Mouse (Mus musculus): ENCODE data around the gene Hnrnpl. TPM values are rescaled to one million over a fixed set of nuclear protein-coding genes. Genes with fewer than 3 reads are reported as not detected.

Gene Hnrnpl
- polyA plus RNA-seq, 1 experiment from 2014 or later = 331 TPM

- WGBS = 91% methylated on average over 3 of the region's 3 CpGs
- H3K4me3 ChIP-seq (ENCODE audit: low read depth, low read length) = no peak overlapping the region
Observed at GRCm38 (mm10) chr7:28794496-28794895, 13.8 kb upstream of the Hnrnpl start.

GRCm38 (mm10) chr7:28795832-28796231, 12.5 kb upstream of the Hnrnpl start:
- Histone ChIP-seq H3K36me3 (ENCODE audit: control insufficient read depth, insufficient read depth, low read length) (no peaks in the 10 kb centered on the region), H3K27ac (ENCODE audit: low read depth, low read length) (no peak overlapping the region), H3K4me3 (ENCODE audit: low read depth, low read length) (no peak overlapping the region), H3K27me3 (ENCODE audit: control insufficient read depth, insufficient read depth, low read length) (no peaks in the 10 kb centered on the region), H3K4me2 (peak overlapping the region; percentile 9; the same call in 1 of the 2 replicates), H3K9ac (ENCODE audit: low read length) (no peak overlapping the region), H3K4me1 (ENCODE audit: control insufficient read depth, insufficient read depth, low read length) (peaks cover 2% of the 10 kb centered on the region; the same call in 1 of the 2 replicates), H3K9me3 (ENCODE audit: control insufficient read depth, low read length) (no peaks in the 10 kb centered on the region)
- ATAC-seq (ENCODE audit: low FRiP score) (0 out of 2 replicates have a peak, but pooled peaks have one; percentile 16), DNase-seq (ENCODE audit: low spot score, missing footprints) (no peak)
- WGBS = 85% methylated on average over 15 of the region's 15 CpGs

More at GRCm38 (mm10) chr7:28794496-28794895, 13.8 kb upstream of the Hnrnpl start:
- Histone ChIP-seq H3K27me3 (ENCODE audit: control insufficient read depth, insufficient read depth, low read length) (no peaks in the 10 kb centered on the region), H3K4me2 (no peak overlapping the region), H3K4me1 (ENCODE audit: control insufficient read depth, insufficient read depth, low read length) (peaks cover 2% of the 10 kb centered on the region; the same call in 1 of the 2 replicates), H3K9me3 (ENCODE audit: control insufficient read depth, low read length) (no peaks in the 10 kb centered on the region), H3K27ac (ENCODE audit: low read depth, low read length) (no peak overlapping the region), H3K36me3 (ENCODE audit: control insufficient read depth, insufficient read depth, low read length) (no peaks in the 10 kb centered on the region), H3K9ac (ENCODE audit: low read length) (no peak overlapping the region)
- no peak for ATAC-seq (ENCODE audit: low FRiP score)
- DNase-seq (ENCODE audit: low spot score, missing footprints) = no peak

- Histone ChIP-seq H3K36me3 (ENCODE audit: control insufficient read depth, insufficient read depth, low read length) (no peaks in the 10 kb centered on the region), H3K27me3 (ENCODE audit: control insufficient read depth, insufficient read depth, low read length) (no peaks in the 10 kb centered on the region), H3K9me3 (ENCODE audit: control insufficient read depth, low read length) (no peaks in the 10 kb centered on the region), H3K9ac (ENCODE audit: low read length) (peak overlapping the region; percentile 44), H3K4me2 (peak overlapping the region; percentile 29), H3K27ac (ENCODE audit: low read depth, low read length) (no peak overlapping the region), H3K4me3 (ENCODE audit: low read depth, low read length) (peak overlapping the region; percentile 12; the same call in 1 of the 2 replicates), H3K4me1 (ENCODE audit: control insufficient read depth, insufficient read depth, low read length) (peaks cover 2% of the 10 kb centered on the region; the same call in 1 of the 2 replicates)
- WGBS = 11% methylated on average over 32 of the region's 32 CpGs
- ATAC-seq (ENCODE audit: low FRiP score) (peak; percentile 75), DNase-seq (ENCODE audit: low spot score, missing footprints) (peak; percentile 99)
Observed at GRCm38 (mm10) chr7:28796562-28796975, 11.8 kb upstream of the Hnrnpl start.

- no peak for ATAC-seq (ENCODE audit: low FRiP score)
- Histone ChIP-seq H3K36me3 (ENCODE audit: control insufficient read depth, insufficient read depth, low read length) (no peaks in the 10 kb centered on the region), H3K4me1 (ENCODE audit: control insufficient read depth, insufficient read depth, low read length) (peaks cover 18% of the 10 kb centered on the region), H3K4me2 (no peak overlapping the region), H3K9me3 (ENCODE audit: control insufficient read depth, low read length) (no peaks in the 10 kb centered on the region), H3K27ac (ENCODE audit: low read depth, low read length) (no peak overlapping the region), H3K27me3 (ENCODE audit: control insufficient read depth, insufficient read depth, low read length) (no peaks in the 10 kb centered on the region), H3K9ac (ENCODE audit: low read length) (no peak overlapping the region), H3K4me3 (ENCODE audit: low read depth, low read length) (no peak overlapping the region)
- DNase-seq (ENCODE audit: low spot score, missing footprints) = no peak
- 96% methylated on average over 9 of the region's 9 CpGs for WGBS
Observed at GRCm38 (mm10) chr7:28799994-28800393, 8.3 kb upstream of the Hnrnpl start.

- WGBS = 87% methylated on average over 3 of the region's 3 CpGs
- Histone ChIP-seq H3K36me3 (ENCODE audit: control insufficient read depth, insufficient read depth, low read length) (no peaks in the 10 kb centered on the region), H3K4me1 (ENCODE audit: control insufficient read depth, insufficient read depth, low read length) (peaks cover 18% of the 10 kb centered on the region), H3K9me3 (ENCODE audit: control insufficient read depth, low read length) (no peaks in the 10 kb centered on the region), H3K4me3 (ENCODE audit: low read depth, low read length) (no peak overlapping the region), H3K9ac (ENCODE audit: low read length) (no peak overlapping the region), H3K27me3 (ENCODE audit: control insufficient read depth, insufficient read depth, low read length) (no peaks in the 10 kb centered on the region), H3K27ac (ENCODE audit: low read depth, low read length) (no peak overlapping the region; the same call in 1 of the 2 replicates), H3K4me2 (no peak overlapping the region)
- no peak for ATAC-seq (ENCODE audit: low FRiP score)
- DNase-seq (ENCODE audit: low spot score, missing footprints) = no peak
Observed at GRCm38 (mm10) chr7:28801451-28801850, 6.9 kb upstream of the Hnrnpl start.

GRCm38 (mm10) chr7:28801901-28802670, 6.3 kb upstream of the Hnrnpl start:
- Histone ChIP-seq H3K27me3 (ENCODE audit: control insufficient read depth, insufficient read depth, low read length) (no peaks in the 10 kb centered on the region), H3K4me1 (ENCODE audit: control insufficient read depth, insufficient read depth, low read length) (peaks cover 16% of the 10 kb centered on the region), H3K4me3 (ENCODE audit: low read depth, low read length) (no peak overlapping the region), H3K27ac (ENCODE audit: low read depth, low read length) (peak overlapping the region; percentile 33; the same call in 1 of the 2 replicates), H3K4me2 (no peak overlapping the region), H3K36me3 (ENCODE audit: control insufficient read depth, insufficient read depth, low read length) (no peaks in the 10 kb centered on the region), H3K9ac (ENCODE audit: low read length) (no peak overlapping the region), H3K9me3 (ENCODE audit: control insufficient read depth, low read length) (no peaks in the 10 kb centered on the region)
- ATAC-seq (ENCODE audit: low FRiP score) = no peak
- no peak for DNase-seq (ENCODE audit: low spot score, missing footprints)
- WGBS = 32% methylated on average over 10 of the region's 10 CpGs

GRCm38 (mm10) chr7:28802846-28803588, 5.3 kb upstream of the Hnrnpl start:
- Histone ChIP-seq H3K4me1 (ENCODE audit: control insufficient read depth, insufficient read depth, low read length) (peaks cover 21% of the 10 kb centered on the region), H3K36me3 (ENCODE audit: control insufficient read depth, insufficient read depth, low read length) (no peaks in the 10 kb centered on the region), H3K27ac (ENCODE audit: low read depth, low read length) (peak overlapping the region; percentile 48; the same call in 1 of the 2 replicates), H3K9me3 (ENCODE audit: control insufficient read depth, low read length) (no peaks in the 10 kb centered on the region), H3K9ac (ENCODE audit: low read length) (peak overlapping the region; percentile 34), H3K4me3 (ENCODE audit: low read depth, low read length) (no peak overlapping the region), H3K4me2 (0 out of 2 replicates have a peak overlapping the region, but pooled peaks have one; percentile 7), H3K27me3 (ENCODE audit: control insufficient read depth, insufficient read depth, low read length) (no peaks in the 10 kb centered on the region)
- ATAC-seq (ENCODE audit: low FRiP score) = no peak
- DNase-seq (ENCODE audit: low spot score, missing footprints) = no peak
- 6% methylated on average over 10 of the region's 10 CpGs for WGBS

GRCm38 (mm10) chr7:28803756-28804155, 4.6 kb upstream of the Hnrnpl start:
- no peak overlapping the region for H3K4me3 ChIP-seq (ENCODE audit: low read depth, low read length)
- DNase-seq (ENCODE audit: low spot score, missing footprints) = no peak
- 79% methylated on average over 4 of the region's 4 CpGs for WGBS
- H3K27me3 ChIP-seq (ENCODE audit: control insufficient read depth, insufficient read depth, low read length) = no peaks in the 10 kb centered on the region
- no peaks in the 10 kb centered on the region for H3K36me3 ChIP-seq (ENCODE audit: control insufficient read depth, insufficient read depth, low read length)
- no peak overlapping the region for H3K4me2 ChIP-seq
- no peaks in the 10 kb centered on the region for H3K9me3 ChIP-seq (ENCODE audit: control insufficient read depth, low read length)
- ATAC-seq (ENCODE audit: low FRiP score) = no peak
- H3K27ac ChIP-seq (ENCODE audit: low read depth, low read length) = no peak overlapping the region
- peaks cover 25% of the 10 kb centered on the region for H3K4me1 ChIP-seq (ENCODE audit: control insufficient read depth, insufficient read depth, low read length)
- peak overlapping the region; percentile 34; the same call in 1 of the 2 replicates for H3K9ac ChIP-seq (ENCODE audit: low read length)

- Histone ChIP-seq H3K4me2 (no peak overlapping the region), H3K36me3 (ENCODE audit: control insufficient read depth, insufficient read depth, low read length) (no peaks in the 10 kb centered on the region), H3K4me3 (ENCODE audit: low read depth, low read length) (no peak overlapping the region), H3K27me3 (ENCODE audit: control insufficient read depth, insufficient read depth, low read length) (no peaks in the 10 kb centered on the region), H3K9me3 (ENCODE audit: control insufficient read depth, low read length) (no peaks in the 10 kb centered on the region), H3K9ac (ENCODE audit: low read length) (no peak overlapping the region), H3K27ac (ENCODE audit: low read depth, low read length) (no peak overlapping the region), H3K4me1 (ENCODE audit: control insufficient read depth, insufficient read depth, low read length) (peaks cover 25% of the 10 kb centered on the region)
- WGBS = 88% methylated on average over 4 of the region's 4 CpGs
- DNase-seq (ENCODE audit: low spot score, missing footprints) (no peak), ATAC-seq (ENCODE audit: low FRiP score) (no peak)
Observed at GRCm38 (mm10) chr7:28806869-28807268, 1.5 kb upstream of the Hnrnpl start.

All from midbrain, embryonic 11.5 days (tissue).